8 mouse cellular contexts compared by ENCODE assay signal in genomic region chrX:103067107-103067506, GRCm38 (mm10).
DNase-seq lines count a peak whose midpoint lies in the region; ATAC-seq lines count a peak whose summit lies in the region.
"Not testable (repeated sequence)": the region's sequence is repeated elsewhere in the genome, so short reads cannot be mapped to it uniquely, and the experiment has no call there.

No protein-coding gene starts in this region.

- peak; percentile 28 for ATAC-seq in forebrain, embryonic 12.5 days (ENCODE audit: low FRiP score)
- ATAC-seq in frontal cortex, adult (ENCODE audit: low TSS enrichment) = peak; percentile 14; the same call in 1 of the 2 replicates
- peak; percentile 8; the same call in 1 of the 2 replicates for ATAC-seq in hindbrain, embryonic 13.5 days (ENCODE audit: low FRiP score)
- ATAC-seq in intestine, embryonic 16.5 days = peak; percentile 46; the same call in 1 of the 2 replicates
- ATAC-seq in limb, embryonic 13.5 days (ENCODE audit: low FRiP score, low read depth) = peak; percentile 26; the same call in 1 of the 2 replicates
- ATAC-seq in midbrain, embryonic 12.5 days (ENCODE audit: low FRiP score, low read depth) = peak; percentile 52; the same call in 1 of the 2 replicates
- ATAC-seq in neural tube, embryonic 11.5 days (ENCODE audit: insufficient read depth, low FRiP score, low TSS enrichment) = peak; percentile 45
- peak; percentile 21; the same call in 1 of the 2 replicates for ATAC-seq in stomach, embryonic 16.5 days (ENCODE audit: insufficient read depth, low FRiP score)

- H3K4me1 ChIP-seq in forebrain, embryonic 12.5 days; hindbrain, embryonic 13.5 days (replicated peaks); intestine, embryonic 16.5 days (ENCODE audit: control insufficient read depth, insufficient read depth, low read length); limb, embryonic 13.5 days; midbrain, embryonic 12.5 days; neural tube, embryonic 11.5 days (ENCODE audit: control insufficient read depth, insufficient read depth, low read length); stomach, embryonic 16.5 days (ENCODE audit: control insufficient read depth, insufficient read depth, low read length): not testable (repeated sequence)

- not testable (repeated sequence) for H3K27me3 ChIP-seq in forebrain, embryonic 12.5 days; hindbrain, embryonic 13.5 days; intestine, embryonic 16.5 days (replicated peaks; ENCODE audit: control insufficient read depth, insufficient read depth, low read length); limb, embryonic 13.5 days; midbrain, embryonic 12.5 days; neural tube, embryonic 11.5 days (ENCODE audit: control insufficient read depth, insufficient read depth, low read length); stomach, embryonic 16.5 days (ENCODE audit: control insufficient read depth, insufficient read depth, low read length)

- not testable (repeated sequence) for H3K9ac ChIP-seq in forebrain, embryonic 12.5 days; hindbrain, embryonic 13.5 days; intestine, embryonic 16.5 days (ENCODE audit: low read depth, low read length); limb, embryonic 13.5 days; midbrain, embryonic 12.5 days (replicated peaks); neural tube, embryonic 11.5 days (ENCODE audit: low read length); stomach, embryonic 16.5 days (ENCODE audit: low read length)

- WGBS in forebrain, embryonic 12.5 days = no CpG with 5 or more reads among the region's 45 CpGs
- no CpG with 5 or more reads among the region's 45 CpGs for WGBS in hindbrain, embryonic 13.5 days
- WGBS in intestine, embryonic 16.5 days = no CpG with 5 or more reads among the region's 45 CpGs
- no CpG with 5 or more reads among the region's 45 CpGs for WGBS in limb, embryonic 13.5 days
- no CpG with 5 or more reads among the region's 45 CpGs for WGBS in midbrain, embryonic 12.5 days
- WGBS in neural tube, embryonic 11.5 days = no CpG with 5 or more reads among the region's 45 CpGs
- WGBS in stomach, embryonic 16.5 days = no CpG with 5 or more reads among the region's 45 CpGs

- DNase-seq in neural tube, embryonic 11.5 days (ENCODE audit: low spot score) = not testable (repeated sequence)

- not testable (repeated sequence) for H3K36me3 ChIP-seq in forebrain, embryonic 12.5 days (replicated peaks); hindbrain, embryonic 13.5 days; intestine, embryonic 16.5 days (ENCODE audit: control insufficient read depth, insufficient read depth, low read length); limb, embryonic 13.5 days; midbrain, embryonic 12.5 days; neural tube, embryonic 11.5 days (ENCODE audit: control insufficient read depth, insufficient read depth, low read length); stomach, embryonic 16.5 days (ENCODE audit: control insufficient read depth, insufficient read depth, low read length)

- not testable (repeated sequence) for H3K4me2 ChIP-seq in forebrain, embryonic 12.5 days; hindbrain, embryonic 13.5 days; intestine, embryonic 16.5 days (ENCODE audit: low read depth, low read length); limb, embryonic 13.5 days (replicated peaks); midbrain, embryonic 12.5 days (replicated peaks); neural tube, embryonic 11.5 days (ENCODE audit: low read depth); stomach, embryonic 16.5 days (ENCODE audit: low read depth, low read length)

- H3K9me3 ChIP-seq in forebrain, embryonic 12.5 days; hindbrain, embryonic 13.5 days; intestine, embryonic 16.5 days (ENCODE audit: control insufficient read depth, low read length); limb, embryonic 13.5 days; midbrain, embryonic 12.5 days; neural tube, embryonic 11.5 days (ENCODE audit: control insufficient read depth, low read length); stomach, embryonic 16.5 days (replicated peaks; ENCODE audit: control insufficient read depth, low read length): not testable (repeated sequence)

- H3K27ac ChIP-seq in forebrain, embryonic 12.5 days; hindbrain, embryonic 13.5 days; intestine, embryonic 16.5 days (ENCODE audit: low read length); limb, embryonic 13.5 days; midbrain, embryonic 12.5 days (replicated peaks); neural tube, embryonic 11.5 days (ENCODE audit: low read depth, low read length); stomach, embryonic 16.5 days (ENCODE audit: low read length): not testable (repeated sequence)

- not testable (repeated sequence) for H3K4me3 ChIP-seq in forebrain, embryonic 12.5 days (replicated peaks); hindbrain, embryonic 13.5 days; intestine, embryonic 16.5 days (ENCODE audit: low read length); limb, embryonic 13.5 days; midbrain, embryonic 12.5 days; neural tube, embryonic 11.5 days (ENCODE audit: low read depth, low read length); stomach, embryonic 16.5 days (replicated peaks; ENCODE audit: low read length)
